Mouse (Mus musculus) liver, adult (tissue): ENCODE results near the gene Lmo3.

Experiments
- GATA4 ChIP-seq: IDR thresholded peaks from 2 replicates; pipeline ENCODE4 v1.6.1; 2014; ENCODE audit warnings: mild to moderate bottlenecking, low read length; ENCODE audit not compliant: insufficient replicate concordance

The Lmo3 gene

GRCm38 (mm10) chr6:138581734-138582505 is at the start of gene Lmo3:
Lmo3 (minus strand) TSS chr6:138581968.
- TF ChIP-seq GATA4 = no peak

GRCm38 (mm10) chr6:138620786-138621185 is 39.0 kb upstream of the Lmo3 start:
- no peak for TF ChIP-seq GATA4

GRCm38 (mm10) chr6:138618396-138618795 is 36.6 kb upstream of the Lmo3 start:
- no peak for TF ChIP-seq GATA4

GRCm38 (mm10) chr6:138597016-138597415 is 15.2 kb upstream of the Lmo3 start:
- no peak for TF ChIP-seq GATA4

GRCm38 (mm10) chr6:138595991-138596698 is 14.4 kb upstream of the Lmo3 start:
- no peak for TF ChIP-seq GATA4

- no peak for TF ChIP-seq GATA4
Observed at GRCm38 (mm10) chr6:138583314-138583713, 1.5 kb upstream of the Lmo3 start.

GRCm38 (mm10) chr6:138582506-138583000 is 785 bp upstream of the Lmo3 start:
- no peak for TF ChIP-seq GATA4

- TF ChIP-seq GATA4 = no peak
Observed at GRCm38 (mm10) chr6:138580491-138581076, 1.2 kb downstream of the Lmo3 start.

GRCm38 (mm10) chr6:138563416-138563815 is 18.4 kb downstream of the Lmo3 start:
- TF ChIP-seq GATA4 = no peak

GRCm38 (mm10) chr6:138552144-138552543 is 29.6 kb downstream of the Lmo3 start:
- TF ChIP-seq GATA4 = no peak

GRCm38 (mm10) chr6:138534879-138535278 is 46.9 kb downstream of the Lmo3 start:
- no peak for TF ChIP-seq GATA4

GRCm38 (mm10) chr6:138506642-138507041 is 75.1 kb downstream of the Lmo3 start:
- TF ChIP-seq GATA4 = no peak

GRCm38 (mm10) chr6:138503946-138504345 is 77.8 kb downstream of the Lmo3 start:
- no peak for TF ChIP-seq GATA4

- TF ChIP-seq GATA4 = no peak
Observed at GRCm38 (mm10) chr6:138482834-138483233, 98.9 kb downstream of the Lmo3 start.

- TF ChIP-seq GATA4 = no peak
Observed at GRCm38 (mm10) chr6:138477611-138478010, 104.2 kb downstream of the Lmo3 start.

- no peak for TF ChIP-seq GATA4
Observed at GRCm38 (mm10) chr6:138469204-138469603, 112.6 kb downstream of the Lmo3 start.

- no peak for TF ChIP-seq GATA4
Observed at GRCm38 (mm10) chr6:138444515-138445048, 137.2 kb downstream of the Lmo3 start.
